Comparison of ENCODE assay signal across 8 mouse cellular contexts in genomic region chr1:34579782-34580356, GRCm38 (mm10). TPM values are rescaled to one million over a fixed set of nuclear protein-coding genes. Genes with fewer than 3 reads are reported as not detected.
DNase-seq lines count a peak whose midpoint lies in the region; ATAC-seq lines count a peak whose summit lies in the region.

No protein-coding gene starts in this region.

- no peak for DNase-seq in cerebellum, adult 8-10 months
- DNase-seq in right cerebral cortex, adult 18-20 months, result peak; percentile 44
- DNase-seq in right cerebral cortex, postnatal 4 days, result no peak
- DNase-seq in left cerebral cortex, postnatal 4 days, result peak; percentile 34
- no peak for DNase-seq in thymus, postnatal 0 days (ENCODE audit: low spot score)

- 2% methylated on average over 18 of the region's 18 CpGs for WGBS in stomach, embryonic 14.5 days

- intact Hi-C loops in left cerebral cortex, postnatal 4 days (cut with DNase I), result no loop called here

- H3K36me3 ChIP-seq in stomach, embryonic 14.5 days (ENCODE audit: control insufficient read depth, insufficient read depth, low read length), result no peaks in the 10 kb centered on the region

- no peaks in the 10 kb centered on the region for H3K4me1 ChIP-seq in stomach, embryonic 14.5 days (ENCODE audit: control insufficient read depth, insufficient read depth, low read length)

- H3K9me3 ChIP-seq in stomach, embryonic 14.5 days (ENCODE audit: control insufficient read depth, low read depth, low read length), result no peaks in the 10 kb centered on the region

- H3K27ac ChIP-seq in stomach, embryonic 14.5 days (ENCODE audit: low read length), result no peak overlapping the region

- peak overlapping the region; percentile 24 for H3K4me3 ChIP-seq in stomach, embryonic 14.5 days (ENCODE audit: low read depth, low read length)

- peak overlapping the region; percentile 53 for H3K4me2 ChIP-seq in stomach, embryonic 14.5 days (replicated peaks; ENCODE audit: low read depth, low read length)

- peaks cover 8% of the 10 kb centered on the region; the same call in 1 of the 2 replicates for H3K27me3 ChIP-seq in stomach, embryonic 14.5 days (ENCODE audit: control insufficient read depth, insufficient read depth, low read length)

- H3K9ac ChIP-seq in stomach, embryonic 14.5 days (replicated peaks; ENCODE audit: low read depth, low read length), result no peak overlapping the region

- 0 out of 2 replicates have a peak, but pooled peaks have one; percentile 2 for ATAC-seq in cerebellum, adult (ENCODE audit: insufficient number of reproducible peaks, low FRiP score, low TSS enrichment)
- no peak for ATAC-seq in stomach, embryonic 14.5 days (ENCODE audit: insufficient number of reproducible peaks, insufficient read depth, low FRiP score, low read depth)
- ATAC-seq in erythroid progenitor cell, adult 5-6 weeks (replicated peaks; ENCODE audit: low FRiP score, poor library complexity, severe bottlenecking), result no peak

RNA-seq across cellular contexts. Expression of gene Amer3, which starts 0.4 kb away (rescaled TPM):
- total RNA-seq in left cerebral cortex, postnatal 4 days (2021), result 10 to 100 TPM; 45.0 to 47.4 TPM
- 0.60 and 1.2 TPM in 2 replicates for polyA plus RNA-seq in stomach, embryonic 14.5 days (2014; fragmentation: Nextera tagmentation; extraction: Ambion mirVana)
- not detected in 2 replicates for total RNA-seq in erythroid progenitor cell, adult 5-6 weeks (2015; ENCODE audit: low replicate concordance)
- total RNA-seq in erythroid progenitor cell, adult 5-6 weeks (2017; ENCODE audit: low replicate concordance), result not detected in 2 replicates
- not detected in 2 replicates for polyA plus RNA-seq in thymus, postnatal 0 days (2015; fragmentation: Nextera tagmentation; extraction: Ambion mirVana)

RNA-seq across cellular contexts. Expression of gene Prss40, which starts 19.1 kb away (rescaled TPM):
- total RNA-seq in left cerebral cortex, postnatal 4 days (2021), result not detected
- polyA plus RNA-seq in stomach, embryonic 14.5 days (2014; fragmentation: Nextera tagmentation; extraction: Ambion mirVana), result not detected in 2 replicates
- not detected in 2 replicates for total RNA-seq in erythroid progenitor cell, adult 5-6 weeks (2015; ENCODE audit: low replicate concordance)
- total RNA-seq in erythroid progenitor cell, adult 5-6 weeks (2017; ENCODE audit: low replicate concordance), result not detected in 2 replicates
- not detected in 2 replicates for polyA plus RNA-seq in thymus, postnatal 0 days (2015; fragmentation: Nextera tagmentation; extraction: Ambion mirVana)

RNA-seq across cellular contexts. Expression of gene Cfc1, which starts 44.4 kb away (rescaled TPM):
- total RNA-seq in left cerebral cortex, postnatal 4 days (2021), result not detected
- polyA plus RNA-seq in stomach, embryonic 14.5 days (2014; fragmentation: Nextera tagmentation; extraction: Ambion mirVana), result 1.3 and 2.3 TPM in 2 replicates
- total RNA-seq in erythroid progenitor cell, adult 5-6 weeks (2015; ENCODE audit: low replicate concordance), result not detected in 2 replicates
- total RNA-seq in erythroid progenitor cell, adult 5-6 weeks (2017; ENCODE audit: low replicate concordance), result not detected in 2 replicates
- not detected in 2 replicates for polyA plus RNA-seq in thymus, postnatal 0 days (2015; fragmentation: Nextera tagmentation; extraction: Ambion mirVana)

Comparison
In these comparisons a context has a peak if more than half of its experiments do, and no peak if none do; other contexts are left out.
1. DNase-seq: peak in right cerebral cortex, adult 18-20 months (single experiment) and left cerebral cortex, postnatal 4 days (single experiment); none in cerebellum, adult 8-10 months (single experiment), right cerebral cortex, postnatal 4 days (single experiment) and thymus, postnatal 0 days (single experiment).
2. RNA of gene Amer3, which starts 0.4 kb away (total RNA-seq): 45.0 to 47.4 TPM in left cerebral cortex, postnatal 4 days; not detected in erythroid progenitor cell, adult 5-6 weeks; every median in the first group is over 10 times any median in the second.